Mouse (Mus musculus) left cerebral cortex, adult 9 months (tissue): Measurements from ENCODE around the gene Chtop.
A peak's percentile ranks its signal among the peaks of the same experiment; 100 is the strongest.

Experiments used
- DNase-seq, 2 experiments: peaks; one replicate each; pipeline ENCODE4 v3.0.0; 2022; ENCODE audit warnings: low spot score in 2 of 2

Chtop gene

GRCm38 (mm10) chr3:90465081-90465685, 44.1 kb downstream of the Chtop start:
- DNase-seq = no peak

- no peak for DNase-seq
These were observed 44.7 kb downstream of the Chtop start for GRCm38 (mm10) chr3:90464552-90465080.

GRCm38 (mm10) chr3:90462579-90462978, 46.7 kb downstream of the Chtop start:
- no peak for DNase-seq

GRCm38 (mm10) chr3:90461935-90462334, 47.4 kb downstream of the Chtop start:
- no peak for DNase-seq

- no peak for DNase-seq
These were observed 49.0 kb downstream of the Chtop start for GRCm38 (mm10) chr3:90460315-90460714.

GRCm38 (mm10) chr3:90459727-90460126, 49.6 kb downstream of the Chtop start:
- DNase-seq = no peak

GRCm38 (mm10) chr3:90454931-90455330, 54.4 kb downstream of the Chtop start:
- no peak for DNase-seq

GRCm38 (mm10) chr3:90451396-90452095, 57.8 kb downstream of the Chtop start:
- peak in 1 of 2 experiments; percentile 52 for DNase-seq

GRCm38 (mm10) chr3:90450874-90451273, 58.4 kb downstream of the Chtop start:
- no peak for DNase-seq
